Mouse (Mus musculus) intestine, embryonic 14.5 days (tissue): Measurements from ENCODE around the gene Rpusd1. TPM values are rescaled to one million over a fixed set of nuclear protein-coding genes. Genes with fewer than 3 reads are reported as not detected.
A peak's percentile ranks its signal among the peaks of the same experiment; 100 is the strongest.
"Not testable (repeated sequence)": the region's sequence is repeated elsewhere in the genome, so short reads cannot be mapped to it uniquely, and the experiment has no call there.

ENCODE experiments used
- ATAC-seq: fragments of 200-750 bp; cut with Nextera tagmentation; replicated peaks from 2 replicates; pipeline ENCODE4 v1.8.0; 2017; ENCODE audit warnings: low read depth, moderate number of reproducible peaks, moderate TSS enrichment, moderate library complexity; ENCODE audit not compliant: low FRiP score, low TSS enrichment
- DNase-seq: peaks from one replicate; pipeline ENCODE4 v3.0.0-alpha.2; 2018; ENCODE audit warnings: low spot score
- H3K27ac ChIP-seq: fragments of 300-500 bp; sonication (generic); 2 replicates; pipeline ENCODE4 v1.5.1; 2014; ENCODE audit warnings: low read depth, mild to moderate bottlenecking, control low read depth
- H3K27me3 ChIP-seq: fragments of 300-500 bp; sonication (generic); replicated peaks from 2 replicates; pipeline ENCODE4 v1.6.1; 2014; ENCODE audit warnings: low read length, control low read depth; ENCODE audit not compliant: control insufficient read depth, insufficient read depth
- H3K36me3 ChIP-seq: fragments of 300-500 bp; sonication (generic); 2 replicates; pipeline ENCODE4 v1.6.1; 2014; ENCODE audit warnings: low read length, control low read depth; ENCODE audit not compliant: control insufficient read depth, insufficient read depth
- H3K4me1 ChIP-seq: fragments of 300-500 bp; sonication (generic); replicated peaks from 2 replicates; pipeline ENCODE4 v1.6.1; 2014; ENCODE audit warnings: low read length, control low read depth, mixed read lengths; ENCODE audit not compliant: control insufficient read depth, insufficient read depth
- H3K4me2 ChIP-seq: fragments of 300-500 bp; sonication (generic); 2 replicates; pipeline ENCODE4 v1.6.1; 2014; ENCODE audit warnings: low read length
- H3K4me3 ChIP-seq: fragments of 300-500 bp; sonication (generic); 2 replicates; pipeline ENCODE4 v1.5.1; 2014; ENCODE audit warnings: low read depth, low read length, control low read depth, mixed read lengths
- H3K9ac ChIP-seq: fragments of 300-500 bp; sonication (generic); 2 replicates; pipeline ENCODE4 v1.6.1; 2014; ENCODE audit warnings: mild to moderate bottlenecking, low read length
- H3K9me3 ChIP-seq: fragments of 300-500 bp; sonication (generic); 2 replicates; pipeline ENCODE4 v1.6.1; 2016; ENCODE audit warnings: low read length, control low read depth; ENCODE audit not compliant: control insufficient read depth
- WGBS: fragments of 180-500 bp; shearing (Covaris S2); extraction: QIAGEN DNeasy Blood & Tissue Kit; methylation state at CpG from one replicate; pipeline ENCODE4 v1.1.7; 2014; 5-methylcytosine and 5-hydroxymethylcytosine counted together
- polyA plus RNA-seq: library from polyadenylated mRNA; unstranded; fragments of >200 nt; fragmentation: Nextera tagmentation; extraction: Ambion mirVana; gene quantifications from 2 replicates; pipeline ENCODE4 v1.2.1, GENCODE M21; 2014

Rpusd1 gene
- polyA plus RNA-seq, 1 experiment from 2014 or later, result 23.7 TPM

GRCm38 (mm10) chr17:25723470-25723869 is 4.0 kb upstream of the Rpusd1 start:
- no peak for ATAC-seq
- H3K4me1 ChIP-seq, result peaks cover 12% of the 10 kb centered on the region
- WGBS, result 95% methylated on average over 19 of the region's 19 CpGs
- H3K4me2 ChIP-seq, result no peak overlapping the region
- no peak for DNase-seq
- H3K9me3 ChIP-seq, result no peaks in the 10 kb centered on the region
- H3K36me3 ChIP-seq, result peaks cover 52% of the 10 kb centered on the region
- 0 out of 2 replicates have a peak, but pooled peaks cover under 1% of the 10 kb centered on the region for H3K27me3 ChIP-seq
- H3K4me3 ChIP-seq, result no peak overlapping the region
- no peak overlapping the region for H3K27ac ChIP-seq
- no peak overlapping the region for H3K9ac ChIP-seq

GRCm38 (mm10) chr17:25723919-25724318 is 3.6 kb upstream of the Rpusd1 start:
- Histone ChIP-seq H3K36me3 (peaks cover 52% of the 10 kb centered on the region), H3K4me2 (no peak overlapping the region), H3K4me1 (peaks cover 14% of the 10 kb centered on the region), H3K27me3 (no peaks in the 10 kb centered on the region), H3K4me3 (no peak overlapping the region), H3K9me3 (no peaks in the 10 kb centered on the region), H3K9ac (no peak overlapping the region), H3K27ac (no peak overlapping the region)
- DNase-seq (no peak), ATAC-seq (no peak)
- 85% methylated on average over 7 of the region's 7 CpGs for WGBS

GRCm38 (mm10) chr17:25725264-25725663 is 2.2 kb upstream of the Rpusd1 start:
- Histone ChIP-seq H3K27ac (no peak overlapping the region), H3K36me3 (peaks cover 44% of the 10 kb centered on the region), H3K27me3 (no peaks in the 10 kb centered on the region), H3K9me3 (no peaks in the 10 kb centered on the region), H3K4me1 (peaks cover 14% of the 10 kb centered on the region), H3K9ac (no peak overlapping the region), H3K4me2 (no peak overlapping the region), H3K4me3 (no peak overlapping the region)
- WGBS, result 84% methylated on average over 6 of the region's 6 CpGs
- ATAC-seq, result no peak
- DNase-seq, result no peak

- Histone ChIP-seq H3K9ac (peak overlapping the region; percentile 84), H3K27me3 (no peaks in the 10 kb centered on the region), H3K36me3 (peaks cover 31% of the 10 kb centered on the region), H3K4me2 (peak overlapping the region; percentile 97), H3K27ac (no peak overlapping the region), H3K9me3 (no peaks in the 10 kb centered on the region), H3K4me3 (peak overlapping the region; percentile 68), H3K4me1 (peaks cover 14% of the 10 kb centered on the region)
- 15% methylated on average over 4 of the region's 4 CpGs for WGBS
- ATAC-seq (peak; percentile 6; the same call in 1 of the 2 replicates), DNase-seq (no peak)
Observed at GRCm38 (mm10) chr17:25728009-25728270, 470 bp downstream of the Rpusd1 start.

- Histone ChIP-seq H3K27me3 (no peaks in the 10 kb centered on the region), H3K9ac (no peak overlapping the region), H3K4me1 (peaks cover 8% of the 10 kb centered on the region), H3K27ac (no peak overlapping the region), H3K4me2 (no peak overlapping the region), H3K36me3 (peaks cover 11% of the 10 kb centered on the region; the same call in 1 of the 2 replicates), H3K4me3 (no peak overlapping the region), H3K9me3 (no peaks in the 10 kb centered on the region)
- DNase-seq, result peak; percentile 95
- ATAC-seq, result no peak
- WGBS, result 16% methylated on average over 2 of the region's 2 CpGs
Observed at GRCm38 (mm10) chr17:25732082-25732481, 4.6 kb downstream of the Rpusd1 start.

GRCm38 (mm10) chr17:25735246-25735645 is 7.8 kb downstream of the Rpusd1 start:
- Histone ChIP-seq H3K36me3 (peaks cover 8% of the 10 kb centered on the region; the same call in 1 of the 2 replicates), H3K27ac (no peak overlapping the region), H3K9me3 (no peaks in the 10 kb centered on the region), H3K4me1 (no peaks in the 10 kb centered on the region), H3K4me3 (no peak overlapping the region), H3K4me2 (no peak overlapping the region), H3K9ac (no peak overlapping the region), H3K27me3 (no peaks in the 10 kb centered on the region)
- WGBS, result 82% methylated on average over 5 of the region's 5 CpGs
- no peak for ATAC-seq
- DNase-seq, result no peak

GRCm38 (mm10) chr17:25735745-25736144 is 8.3 kb downstream of the Rpusd1 start, which contains the start of gene Mslnl:
Gene Mslnl, plus strand, starts transcription at chr17:25736042.
- no peaks in the 10 kb centered on the region for H3K9me3 ChIP-seq
- H3K4me2 ChIP-seq, result no peak within 1 kb of the TSS
- H3K4me3 ChIP-seq, result no peak within 1 kb of the TSS
- no peaks in the 10 kb centered on the region for H3K4me1 ChIP-seq
- no peaks in the 10 kb centered on the region for H3K27me3 ChIP-seq
- no peak for ATAC-seq
- no peak within 1 kb of the TSS for H3K9ac ChIP-seq
- no peak within 1 kb of the TSS for H3K27ac ChIP-seq
- WGBS, result 83% methylated on average over 3 of the region's 3 CpGs
- DNase-seq, result no peak
- peaks cover 3% of the 10 kb centered on the region; the same call in 1 of the 2 replicates for H3K36me3 ChIP-seq

- no peak overlapping the region for H3K27ac ChIP-seq
- H3K4me1 ChIP-seq, result no peaks in the 10 kb centered on the region
- H3K9ac ChIP-seq, result no peak overlapping the region
- no peak overlapping the region for H3K4me3 ChIP-seq
- H3K36me3 ChIP-seq, result no peaks in the 10 kb centered on the region
- no peak overlapping the region for H3K4me2 ChIP-seq
- H3K9me3 ChIP-seq, result no peaks in the 10 kb centered on the region
- H3K27me3 ChIP-seq, result no peaks in the 10 kb centered on the region
- WGBS, result 82% methylated on average over 7 of the region's 7 CpGs
- ATAC-seq (no peak), DNase-seq (no peak)
Observed at GRCm38 (mm10) chr17:25738861-25739260, 11.4 kb downstream of the Rpusd1 start.

GRCm38 (mm10) chr17:25741471-25741870 is 14.0 kb downstream of the Rpusd1 start:
- not testable (repeated sequence) for H3K27ac ChIP-seq, H3K4me1 ChIP-seq, DNase-seq, H3K27me3 ChIP-seq, H3K4me3 ChIP-seq, H3K9me3 ChIP-seq, H3K4me2 ChIP-seq, ATAC-seq, H3K36me3 ChIP-seq, H3K9ac ChIP-seq
- WGBS, result 78% methylated on average over 12 of the region's 12 CpGs
